Mouse (Mus musculus) stomach, embryonic 14.5 days (tissue): ENCODE results near the gene Pgp. TPM values are rescaled to one million over a fixed set of nuclear protein-coding genes. Genes with fewer than 3 reads are reported as not detected.

Source experiments
- ATAC-seq: fragments of 200-750 bp; cut with Nextera tagmentation; 2 replicates; pipeline ENCODE4 v1.8.0; 2017; ENCODE audit warnings: low read depth, moderate TSS enrichment; ENCODE audit not compliant: insufficient number of reproducible peaks, insufficient read depth, low FRiP score
- H3K27ac ChIP-seq: fragments of 300-500 bp; sonication (generic); 2 replicates; pipeline ENCODE4 v1.5.1; 2014; ENCODE audit warnings: mild to moderate bottlenecking, low read length, moderate library complexity, mixed read lengths
- H3K27me3 ChIP-seq: fragments of 300-500 bp; sonication (generic); 2 replicates; pipeline ENCODE4 v1.6.1; 2014; ENCODE audit warnings: low read length, control low read depth, mixed read lengths; ENCODE audit not compliant: control insufficient read depth, insufficient read depth
- H3K36me3 ChIP-seq: fragments of 300-500 bp; sonication (generic); 2 replicates; pipeline ENCODE4 v1.6.1; 2014; ENCODE audit warnings: mild to moderate bottlenecking, control low read depth, low read length, moderate library complexity, mixed read lengths; ENCODE audit not compliant: control insufficient read depth, insufficient read depth
- H3K4me1 ChIP-seq: fragments of 300-500 bp; sonication (generic); 2 replicates; pipeline ENCODE4 v1.6.1; 2014; ENCODE audit warnings: low read length, control low read depth, mixed read lengths; ENCODE audit not compliant: control insufficient read depth, insufficient read depth
- H3K4me2 ChIP-seq: fragments of 300-500 bp; sonication (generic); replicated peaks from 2 replicates; pipeline ENCODE4 v1.6.1; 2014; ENCODE audit warnings: low read depth, low read length, control low read depth
- H3K4me3 ChIP-seq: fragments of 300-500 bp; sonication (generic); 2 replicates; pipeline ENCODE4 v1.5.1; 2014; ENCODE audit warnings: low read depth, low read length, control low read depth
- H3K9ac ChIP-seq: fragments of 300-500 bp; sonication (generic); replicated peaks from 2 replicates; pipeline ENCODE4 v1.6.1; 2014; ENCODE audit warnings: low read depth, mild to moderate bottlenecking, control low read depth, low read length, moderate library complexity, mixed read lengths
- H3K9me3 ChIP-seq: fragments of 300-500 bp; sonication (generic); 2 replicates; pipeline ENCODE4 v1.6.1; 2016; ENCODE audit warnings: low read depth, low read length, control low read depth; ENCODE audit not compliant: control insufficient read depth
- WGBS: fragments of 180-500 bp; shearing (Covaris S2); extraction: QIAGEN DNeasy Blood & Tissue Kit; methylation state at CpG from one replicate; pipeline ENCODE4 v1.1.7; 2014; 5-methylcytosine and 5-hydroxymethylcytosine counted together
- polyA plus RNA-seq: library from polyadenylated mRNA; unstranded; fragments of >200 nt; fragmentation: Nextera tagmentation; extraction: Ambion mirVana; gene quantifications from 2 replicates; pipeline ENCODE4 v1.2.1, GENCODE M21; 2014

Gene Pgp
- polyA plus RNA-seq, 1 experiment from 2014 or later, result 51.7 TPM

DNA sequence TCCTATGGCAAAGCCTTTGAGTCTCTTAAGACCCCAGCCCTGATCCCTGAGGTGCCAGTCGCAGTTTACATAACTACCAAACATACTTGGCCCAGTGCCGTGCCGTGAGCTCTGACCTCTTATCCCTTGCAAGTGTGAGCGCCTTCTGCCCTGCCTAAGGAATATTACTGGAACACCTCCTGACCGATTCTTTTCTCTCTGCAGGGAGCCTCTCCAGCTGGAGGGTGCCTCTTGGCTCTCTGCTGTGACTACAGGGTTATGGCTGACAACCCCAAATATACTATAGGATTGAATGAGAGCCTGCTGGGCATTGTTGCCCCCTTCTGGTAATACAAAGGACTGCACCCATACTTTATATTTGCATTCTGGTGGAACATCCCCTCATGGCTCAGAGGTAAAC, 33.2 kb upstream of the Pgp start:
- Histone ChIP-seq H3K4me2 (no peak overlapping the region), H3K4me1 (no peaks in the 10 kb centered on the region), H3K4me3 (no peak overlapping the region), H3K9ac (no peak overlapping the region), H3K9me3 (no peaks in the 10 kb centered on the region), H3K36me3 (peaks cover 43% of the 10 kb centered on the region), H3K27me3 (no peaks in the 10 kb centered on the region), H3K27ac (no peak overlapping the region)
- 73% methylated on average over 5 of the region's 5 CpGs for WGBS
- ATAC-seq, result 0 out of 2 replicates have a peak, but pooled peaks have one; percentile 28

DNA sequence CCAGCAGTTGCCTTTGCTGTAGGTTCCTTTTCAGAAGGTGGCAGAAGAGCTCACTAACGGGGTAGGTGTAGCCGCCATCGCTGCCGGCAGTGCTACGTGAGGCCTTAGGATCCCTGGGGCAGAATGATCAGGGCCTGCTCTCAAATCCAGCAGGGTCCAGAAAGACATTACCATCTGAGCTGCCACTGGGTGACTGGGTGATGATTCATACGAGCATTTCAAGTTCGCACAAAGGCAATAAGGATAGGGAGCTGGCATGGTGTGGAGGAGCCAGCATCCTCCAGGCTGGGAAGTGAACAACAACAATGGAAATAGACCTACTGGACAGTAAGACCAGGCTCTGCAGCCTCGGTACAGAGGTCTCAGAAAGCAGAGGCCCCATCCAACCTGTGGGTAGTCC, 29.8 kb upstream of the Pgp start:
- WGBS, result 89% methylated on average over 8 of the region's 8 CpGs
- Histone ChIP-seq H3K27ac (no peak overlapping the region), H3K9ac (no peak overlapping the region), H3K36me3 (peaks cover 57% of the 10 kb centered on the region), H3K4me3 (no peak overlapping the region), H3K27me3 (no peaks in the 10 kb centered on the region), H3K9me3 (no peaks in the 10 kb centered on the region), H3K4me1 (no peaks in the 10 kb centered on the region), H3K4me2 (no peak overlapping the region)
- ATAC-seq, result no peak

DNA sequence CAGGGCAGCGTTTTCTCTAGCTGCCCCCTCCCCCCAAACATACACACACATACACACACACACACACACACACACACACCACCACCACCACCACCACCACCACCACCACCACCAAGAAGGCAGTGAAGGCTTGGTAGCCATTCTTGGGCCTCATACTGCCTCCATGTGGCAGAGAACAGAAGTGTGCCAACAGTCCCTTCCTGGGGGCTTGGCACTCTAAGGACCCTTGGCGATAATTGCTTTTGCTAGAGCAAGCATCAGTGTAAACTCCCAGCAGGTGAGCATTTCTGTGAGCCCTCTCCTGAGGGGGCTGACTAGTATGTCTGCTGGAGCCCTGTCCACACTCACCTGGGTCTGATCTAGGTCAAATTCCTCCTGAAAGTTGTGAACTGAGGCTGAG, 29.0 kb upstream of the Pgp start:
- Histone ChIP-seq H3K36me3 (peaks cover 61% of the 10 kb centered on the region), H3K4me1 (no peaks in the 10 kb centered on the region)
- ATAC-seq, result no peak

DNA sequence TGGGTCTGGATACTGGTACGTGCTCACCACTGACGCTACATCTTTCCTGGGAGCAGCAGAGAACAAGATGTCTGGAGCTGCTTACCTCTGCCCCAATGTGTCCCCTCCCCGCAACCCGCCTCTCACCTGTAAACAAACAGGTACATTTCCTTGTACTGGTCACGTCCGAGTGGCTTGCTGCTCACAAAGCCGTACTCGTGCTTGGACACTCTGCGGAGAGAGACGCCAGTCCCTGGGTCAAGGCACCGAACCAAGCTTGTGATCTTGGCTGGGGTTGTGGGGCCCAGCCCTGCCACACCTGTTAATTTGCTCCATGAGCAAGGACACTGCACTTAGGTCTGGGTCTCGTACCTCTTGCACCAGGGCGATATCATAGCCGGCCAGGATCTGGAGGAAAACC, 28.1 kb upstream of the Pgp start:
- Histone ChIP-seq H3K9ac (no peak overlapping the region), H3K27ac (no peak overlapping the region), H3K4me2 (no peak overlapping the region), H3K4me1 (no peaks in the 10 kb centered on the region), H3K36me3 (peaks cover 68% of the 10 kb centered on the region), H3K27me3 (no peaks in the 10 kb centered on the region), H3K9me3 (no peaks in the 10 kb centered on the region), H3K4me3 (no peak overlapping the region)
- no peak for ATAC-seq
- WGBS, result 84% methylated on average over 14 of the region's 14 CpGs

More for the DNA sequence above, 29.0 kb upstream of the Pgp start:
- H3K9me3 ChIP-seq, result no peaks in the 10 kb centered on the region
- no peak overlapping the region for H3K4me3 ChIP-seq
- H3K27ac ChIP-seq, result no peak overlapping the region
- WGBS, result 56% methylated on average over 2 of the region's 2 CpGs
- no peaks in the 10 kb centered on the region for H3K27me3 ChIP-seq
- no peak overlapping the region for H3K4me2 ChIP-seq
- H3K9ac ChIP-seq, result no peak overlapping the region

DNA sequence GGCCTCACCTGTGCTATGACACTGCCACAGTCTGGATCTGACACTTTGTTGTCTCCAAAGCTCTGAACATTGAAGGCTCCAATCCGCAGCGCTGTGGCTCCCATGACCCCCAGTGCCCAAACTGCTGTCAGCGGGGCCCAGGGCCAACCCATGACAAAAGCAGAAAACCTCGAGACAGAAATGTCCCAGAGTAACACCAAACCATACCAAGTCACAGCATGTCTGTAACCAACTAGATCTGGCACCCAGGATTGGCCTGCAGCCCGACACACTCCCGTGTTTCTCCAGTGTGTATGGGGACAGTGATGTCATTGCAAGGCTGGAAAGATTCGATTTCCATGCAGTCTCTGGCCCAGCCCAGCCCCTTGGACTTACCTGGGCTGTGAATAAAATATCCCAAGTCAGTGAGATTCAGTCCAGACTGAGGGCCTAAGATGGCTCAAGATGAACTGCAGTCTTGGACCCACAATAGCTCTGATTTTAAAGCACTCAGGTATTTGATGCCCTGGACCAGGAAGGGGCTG, 27.5 kb upstream of the Pgp start, which contains the start of gene Dnase1l2:
Gene Dnase1l2, minus strand, starts transcription at position 474 of the 524 bp plus-strand sequence.
- no peak within 1 kb of the TSS for H3K4me3 ChIP-seq
- no peak within 1 kb of the TSS for H3K9ac ChIP-seq
- H3K36me3 ChIP-seq, result peaks cover 69% of the 10 kb centered on the region
- no peak within 1 kb of the TSS for H3K4me2 ChIP-seq
- no peak within 1 kb of the TSS for H3K27ac ChIP-seq
- 84% methylated on average over 7 of the region's 7 CpGs for WGBS
- H3K27me3 ChIP-seq, result no peaks in the 10 kb centered on the region
- H3K4me1 ChIP-seq, result no peaks in the 10 kb centered on the region
- no peak for ATAC-seq
- no peaks in the 10 kb centered on the region for H3K9me3 ChIP-seq

DNA sequence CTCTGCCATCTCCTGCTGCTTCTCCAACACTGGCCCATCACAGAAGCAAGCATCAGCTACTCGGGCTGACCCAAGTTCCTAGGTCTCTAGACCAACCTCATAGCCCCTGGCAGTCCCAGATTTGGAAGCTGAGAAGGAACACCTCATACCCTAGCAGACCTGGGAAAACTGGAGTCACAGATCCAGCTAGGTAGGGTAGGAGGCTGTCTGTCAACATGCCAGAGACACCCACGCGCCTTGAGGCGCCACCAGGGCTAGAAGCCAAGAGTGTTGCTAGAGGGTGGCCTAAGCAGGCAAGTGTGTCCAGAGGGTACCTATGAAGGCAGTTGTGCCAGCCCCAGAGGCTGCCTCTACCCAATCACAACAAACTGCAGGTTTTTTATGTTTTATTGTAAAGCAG, 26.8 kb upstream of the Pgp start:
- Histone ChIP-seq H3K27ac (no peak overlapping the region), H3K36me3 (peaks cover 76% of the 10 kb centered on the region), H3K27me3 (no peaks in the 10 kb centered on the region), H3K4me1 (no peaks in the 10 kb centered on the region), H3K4me2 (no peak overlapping the region), H3K9ac (no peak overlapping the region), H3K9me3 (no peaks in the 10 kb centered on the region), H3K4me3 (no peak overlapping the region)
- ATAC-seq, result no peak
- 86% methylated on average over 4 of the region's 4 CpGs for WGBS

DNA sequence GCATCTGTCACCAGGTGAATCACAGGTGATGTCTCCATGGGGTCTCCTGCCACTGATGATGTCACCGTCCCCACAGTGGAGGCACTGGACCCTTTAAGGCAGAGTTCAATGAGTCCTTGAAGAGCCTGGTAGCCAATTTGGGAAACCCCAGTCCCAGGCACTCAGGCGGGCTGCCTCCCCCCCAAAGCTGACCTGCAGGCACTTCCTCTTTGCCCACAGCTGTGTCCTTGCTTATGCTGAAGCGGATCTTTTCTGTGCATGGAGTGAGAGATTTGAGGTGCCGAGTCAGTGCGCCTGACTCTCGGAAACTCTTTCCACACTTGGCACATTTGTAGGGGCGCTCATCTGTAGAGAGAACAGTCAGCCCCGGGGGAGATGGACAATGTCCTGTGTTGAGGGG, 23.6 kb upstream of the Pgp start:
- Histone ChIP-seq H3K27ac (no peak overlapping the region), H3K27me3 (no peaks in the 10 kb centered on the region), H3K4me1 (no peaks in the 10 kb centered on the region), H3K4me2 (no peak overlapping the region), H3K4me3 (no peak overlapping the region), H3K9ac (no peak overlapping the region), H3K9me3 (no peaks in the 10 kb centered on the region), H3K36me3 (peaks cover 81% of the 10 kb centered on the region)
- ATAC-seq, result no peak
- 93% methylated on average over 8 of the region's 8 CpGs for WGBS

DNA sequence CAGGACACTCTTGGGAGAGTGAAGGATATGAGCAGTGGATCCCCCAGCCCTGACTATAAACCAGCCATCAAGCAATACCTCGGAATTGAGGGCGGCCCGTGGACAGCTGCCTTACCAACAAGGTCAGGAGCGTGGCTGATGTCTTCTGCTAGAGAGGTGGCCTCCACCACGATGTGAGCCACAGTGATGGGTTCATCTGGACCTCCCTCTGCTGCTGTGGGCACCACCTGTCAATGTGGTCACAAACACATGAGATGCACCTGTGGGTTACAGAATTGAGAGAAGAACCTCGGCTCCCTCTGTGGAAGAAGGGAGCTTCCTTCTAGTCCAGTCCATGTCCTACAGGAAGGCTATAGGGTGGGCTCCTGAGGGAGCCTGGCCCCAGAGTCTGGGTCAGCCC, 20.7 kb upstream of the Pgp start:
- WGBS, result 92% methylated on average over 6 of the region's 6 CpGs
- Histone ChIP-seq H3K27ac (no peak overlapping the region), H3K9ac (no peak overlapping the region), H3K4me3 (no peak overlapping the region), H3K9me3 (no peaks in the 10 kb centered on the region), H3K4me1 (peaks cover 10% of the 10 kb centered on the region; the same call in 1 of the 2 replicates), H3K27me3 (no peaks in the 10 kb centered on the region), H3K36me3 (peaks cover 68% of the 10 kb centered on the region), H3K4me2 (no peak overlapping the region)
- no peak for ATAC-seq

DNA sequence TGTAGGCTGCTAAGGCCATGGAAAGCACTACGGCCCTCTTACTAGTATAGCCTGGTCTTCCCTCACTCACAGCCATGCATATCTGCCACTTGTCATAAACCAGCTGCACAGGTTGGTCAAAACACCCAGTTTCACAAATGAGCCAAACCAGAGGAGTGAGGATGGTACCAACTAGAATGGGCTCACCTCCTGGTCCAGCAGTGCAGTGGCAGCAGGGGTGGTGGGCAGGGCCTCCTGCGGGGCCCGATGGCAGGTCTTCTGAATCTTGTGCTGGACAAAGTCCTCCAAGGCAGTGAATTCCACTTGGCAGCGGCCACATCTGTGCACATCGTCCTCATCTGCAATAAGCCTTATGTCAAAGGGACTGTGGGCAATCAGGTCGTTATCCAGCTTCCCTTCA, 19.0 kb upstream of the Pgp start:
- Histone ChIP-seq H3K4me3 (no peak overlapping the region), H3K4me1 (peaks cover 10% of the 10 kb centered on the region; the same call in 1 of the 2 replicates), H3K27ac (no peak overlapping the region), H3K27me3 (no peaks in the 10 kb centered on the region), H3K9me3 (no peaks in the 10 kb centered on the region), H3K9ac (no peak overlapping the region), H3K36me3 (peaks cover 50% of the 10 kb centered on the region), H3K4me2 (no peak overlapping the region)
- 95% methylated on average over 6 of the region's 6 CpGs for whole genome bisulfite sequencing
- ATAC-seq, result no peak
